Mouse (Mus musculus) forebrain, embryonic 16.5 days (tissue): ENCODE measurements around the gene Tnfrsf12a. TPM values are rescaled to one million over a fixed set of nuclear protein-coding genes. Genes with fewer than 3 reads are reported as not detected.
A peak's percentile ranks its signal among the peaks of the same experiment; 100 is the strongest.

Source experiments
- ATAC-seq: fragments of 200-750 bp; cut with Nextera tagmentation; 2 replicates; pipeline ENCODE4 v1.8.0; 2017; ENCODE audit warnings: mild to moderate bottlenecking, moderate library complexity
- H3K27ac ChIP-seq: fragments of 300-500 bp; sonication (generic); 2 replicates; pipeline ENCODE4 v1.5.1; 2014; ENCODE audit warnings: low read length, control low read depth
- H3K27me3 ChIP-seq: fragments of 300-500 bp; sonication (generic); replicated peaks from 2 replicates; pipeline ENCODE4 v1.6.1; 2014; ENCODE audit warnings: low read length; ENCODE audit not compliant: control insufficient read depth, insufficient read depth
- H3K36me3 ChIP-seq: fragments of 300-500 bp; sonication (generic); 2 replicates; pipeline ENCODE4 v1.6.1; 2014; ENCODE audit not compliant: control insufficient read depth, insufficient read depth
- H3K4me1 ChIP-seq: fragments of 300-500 bp; sonication (generic); replicated peaks from 2 replicates; pipeline ENCODE4 v1.6.1; 2014; ENCODE audit warnings: low read length; ENCODE audit not compliant: control insufficient read depth, insufficient read depth
- H3K4me2 ChIP-seq: fragments of 300-500 bp; sonication (generic); 2 replicates; pipeline ENCODE4 v1.6.1; 2014; ENCODE audit warnings: mild to moderate bottlenecking, low read length, control low read depth
- H3K4me3 ChIP-seq: fragments of 300-500 bp; sonication (generic); replicated peaks from 2 replicates; pipeline ENCODE4 v1.5.1; 2014; ENCODE audit warnings: mild to moderate bottlenecking, low read length, control low read depth
- H3K9ac ChIP-seq: fragments of 300-500 bp; sonication (generic); replicated peaks from 2 replicates; pipeline ENCODE4 v1.6.1; 2014; ENCODE audit warnings: low read depth, low read length, control low read depth
- H3K9me3 ChIP-seq: fragments of 300-500 bp; sonication (generic); 2 replicates; pipeline ENCODE4 v1.6.1; 2016; ENCODE audit warnings: low read length; ENCODE audit not compliant: control insufficient read depth
- WGBS: fragments of 180-500 bp; shearing (Covaris S2); extraction: QIAGEN DNeasy Blood & Tissue Kit; methylation state at CpG from one replicate; pipeline ENCODE4 v1.1.7; 2014; 5-methylcytosine and 5-hydroxymethylcytosine counted together
- polyA plus RNA-seq: library from polyadenylated mRNA; unstranded; fragments of >200 nt; fragmentation: Nextera tagmentation; extraction: Ambion mirVana; gene quantifications from 2 replicates; pipeline ENCODE4 v1.2.1, GENCODE M21; 2015

The Tnfrsf12a gene
- polyA plus RNA-seq, 1 experiment from 2014 or later: 4.8 TPM

- H3K36me3 ChIP-seq: no peaks in the 10 kb centered on the region
- H3K4me1 ChIP-seq: peaks cover 5% of the 10 kb centered on the region
- 75% methylated on average over 7 of the region's 7 CpGs for WGBS
- H3K4me3 ChIP-seq: no peak overlapping the region
- H3K27ac ChIP-seq: no peak overlapping the region
- no peak for ATAC-seq
- H3K27me3 ChIP-seq: peaks cover 6% of the 10 kb centered on the region; the same call in 1 of the 2 replicates
- no peaks in the 10 kb centered on the region for H3K9me3 ChIP-seq
- H3K4me2 ChIP-seq: no peak overlapping the region
- H3K9ac ChIP-seq: no peak overlapping the region
These were observed 28.3 kb upstream of the Tnfrsf12a start for GRCm38 (mm10) chr17:23705525-23706104.

GRCm38 (mm10) chr17:23704741-23705140, 27.5 kb upstream of the Tnfrsf12a start:
- no peak overlapping the region for H3K27ac ChIP-seq
- peaks cover 7% of the 10 kb centered on the region for H3K4me1 ChIP-seq
- no peak overlapping the region for H3K4me2 ChIP-seq
- no peak overlapping the region for H3K4me3 ChIP-seq
- peaks cover 7% of the 10 kb centered on the region; the same call in 1 of the 2 replicates for H3K27me3 ChIP-seq
- H3K36me3 ChIP-seq: no peaks in the 10 kb centered on the region
- H3K9ac ChIP-seq: no peak overlapping the region; the same call in 1 of the 2 replicates
- ATAC-seq: no peak
- no peaks in the 10 kb centered on the region for H3K9me3 ChIP-seq
- WGBS: 50% methylated on average over 7 of the region's 7 CpGs

- Histone ChIP-seq H3K36me3 (no peaks in the 10 kb centered on the region), H3K27ac (no peak overlapping the region), H3K4me3 (no peak overlapping the region), H3K27me3 (peaks cover 18% of the 10 kb centered on the region), H3K4me2 (no peak overlapping the region), H3K4me1 (peaks cover 13% of the 10 kb centered on the region), H3K9me3 (no peaks in the 10 kb centered on the region), H3K9ac (no peak overlapping the region)
- no peak for ATAC-seq
- 77% methylated on average over 9 of the region's 9 CpGs for WGBS
These were observed 26.0 kb upstream of the Tnfrsf12a start for GRCm38 (mm10) chr17:23703301-23703700.

- no peaks in the 10 kb centered on the region for H3K9me3 ChIP-seq
- under 1% methylated on average over 27 of the region's 28 CpGs for WGBS
- no peaks in the 10 kb centered on the region for H3K36me3 ChIP-seq
- H3K27ac ChIP-seq: no peak overlapping the region
- H3K4me3 ChIP-seq: peak overlapping the region; percentile 80
- H3K4me1 ChIP-seq: peaks cover 12% of the 10 kb centered on the region
- H3K4me2 ChIP-seq: peak overlapping the region; percentile 99
- peak; percentile 98 for ATAC-seq
- peak overlapping the region; percentile 64 for H3K9ac ChIP-seq
- H3K27me3 ChIP-seq: peaks cover 20% of the 10 kb centered on the region
These were observed 22.8 kb upstream of the Tnfrsf12a start for GRCm38 (mm10) chr17:23700079-23700478.

- ATAC-seq: peak; percentile 2; the same call in 1 of the 2 replicates
- Histone ChIP-seq H3K4me3 (peak overlapping the region; percentile 80), H3K9me3 (no peaks in the 10 kb centered on the region), H3K4me2 (peak overlapping the region; percentile 99), H3K27ac (no peak overlapping the region), H3K4me1 (peaks cover 8% of the 10 kb centered on the region), H3K36me3 (no peaks in the 10 kb centered on the region), H3K9ac (peak overlapping the region; percentile 64), H3K27me3 (peaks cover 20% of the 10 kb centered on the region)
- WGBS: under 1% methylated on average over 87 of the region's 101 CpGs
These were observed 22.1 kb upstream of the Tnfrsf12a start for GRCm38 (mm10) chr17:23699131-23700077.

- H3K36me3 ChIP-seq: no peaks in the 10 kb centered on the region
- no peak overlapping the region for H3K4me2 ChIP-seq
- H3K27me3 ChIP-seq: peaks cover 16% of the 10 kb centered on the region
- no peak overlapping the region for H3K4me3 ChIP-seq
- no peaks in the 10 kb centered on the region for H3K9me3 ChIP-seq
- peaks cover 8% of the 10 kb centered on the region for H3K4me1 ChIP-seq
- no peak overlapping the region for H3K9ac ChIP-seq
- ATAC-seq: no peak
- 8% methylated on average over 3 of the region's 3 CpGs for WGBS
- H3K27ac ChIP-seq: no peak overlapping the region
These were observed 18.5 kb upstream of the Tnfrsf12a start for GRCm38 (mm10) chr17:23695801-23696200.

GRCm38 (mm10) chr17:23694491-23694890, 17.2 kb upstream of the Tnfrsf12a start:
- WGBS: 83% methylated on average over 1 of the region's 1 CpGs
- Histone ChIP-seq H3K9ac (no peak overlapping the region), H3K36me3 (no peaks in the 10 kb centered on the region), H3K9me3 (no peaks in the 10 kb centered on the region), H3K4me3 (no peak overlapping the region), H3K27me3 (peaks cover 14% of the 10 kb centered on the region), H3K27ac (no peak overlapping the region), H3K4me1 (peaks cover 4% of the 10 kb centered on the region), H3K4me2 (no peak overlapping the region)
- no peak for ATAC-seq

GRCm38 (mm10) chr17:23683856-23684672, 6.8 kb upstream of the Tnfrsf12a start, which contains the start of gene Cldn9:
Gene Cldn9, minus strand, starts transcription at chr17:23684026.
- H3K4me3 ChIP-seq: no peak within 1 kb of the TSS
- 14% methylated on average over 15 of the region's 15 CpGs for WGBS

GRCm38 (mm10) chr17:23683226-23683625, 6.0 kb upstream of the Tnfrsf12a start:
- Histone ChIP-seq H3K27me3 (peaks cover 35% of the 10 kb centered on the region), H3K36me3 (no peaks in the 10 kb centered on the region), H3K4me3 (no peak overlapping the region), H3K4me1 (peaks cover 9% of the 10 kb centered on the region), H3K4me2 (no peak overlapping the region), H3K9ac (no peak overlapping the region), H3K27ac (no peak overlapping the region), H3K9me3 (no peaks in the 10 kb centered on the region)
- ATAC-seq: no peak
- WGBS: 29% methylated on average over 15 of the region's 15 CpGs

More at GRCm38 (mm10) chr17:23683856-23684672, 6.8 kb upstream of the Tnfrsf12a start, which contains the start of gene Cldn9:
- no peak for ATAC-seq
- H3K27ac ChIP-seq: no peak within 1 kb of the TSS
- no peaks in the 10 kb centered on the region for H3K36me3 ChIP-seq
- no peaks in the 10 kb centered on the region for H3K9me3 ChIP-seq
- peaks cover 9% of the 10 kb centered on the region for H3K4me1 ChIP-seq
- no peak within 1 kb of the TSS for H3K4me2 ChIP-seq
- no peak within 1 kb of the TSS for H3K9ac ChIP-seq
- peaks cover 26% of the 10 kb centered on the region for H3K27me3 ChIP-seq
